Mouse (Mus musculus) heart, embryonic 12.5 days (tissue): ENCODE measurements around the gene 4933405L10Rik. TPM values are rescaled to one million over a fixed set of nuclear protein-coding genes. Genes with fewer than 3 reads are reported as not detected.

Experiments used
- ATAC-seq: fragments of 200-750 bp; cut with Nextera tagmentation; 2 replicates; pipeline ENCODE4 v1.8.0; 2017; ENCODE audit warnings: moderate TSS enrichment, moderate library complexity; ENCODE audit not compliant: insufficient number of reproducible peaks, low FRiP score
- H3K27ac ChIP-seq: fragments of 300-500 bp; sonication (generic); 2 replicates; pipeline ENCODE4 v1.5.1; 2016; ENCODE audit warnings: mild to moderate bottlenecking, moderate library complexity; ENCODE audit not compliant: poor library complexity, severe bottlenecking
- H3K27me3 ChIP-seq: fragments of 300-500 bp; sonication (generic); replicated peaks from 2 replicates; pipeline ENCODE4 v1.6.1; 2016; ENCODE audit warnings: mild to moderate bottlenecking, moderate library complexity
- H3K36me3 ChIP-seq: fragments of 300-500 bp; sonication (generic); 2 replicates; pipeline ENCODE4 v1.6.1; 2016; ENCODE audit warnings: mild to moderate bottlenecking, moderate library complexity
- H3K4me1 ChIP-seq: fragments of 300-500 bp; sonication (generic); replicated peaks from 2 replicates; pipeline ENCODE4 v1.6.1; 2016; ENCODE audit warnings: mild to moderate bottlenecking
- H3K4me2 ChIP-seq: fragments of 300-500 bp; sonication (generic); 2 replicates; pipeline ENCODE4 v1.6.1; 2016; ENCODE audit warnings: mild to moderate bottlenecking, moderate library complexity
- H3K4me3 ChIP-seq: fragments of 300-500 bp; sonication (generic); 2 replicates; pipeline ENCODE4 v1.5.1; 2016; ENCODE audit warnings: mild to moderate bottlenecking
- H3K9ac ChIP-seq: fragments of 300-500 bp; sonication (generic); 2 replicates; pipeline ENCODE4 v1.6.1; 2016; ENCODE audit warnings: mild to moderate bottlenecking, moderate library complexity
- H3K9me3 ChIP-seq: fragments of 300-500 bp; sonication (generic); replicated peaks from 2 replicates; pipeline ENCODE4 v1.6.1; 2016; ENCODE audit warnings: mild to moderate bottlenecking, moderate library complexity
- WGBS: fragments of 180-500 bp; shearing (Covaris S2); methylation state at CpG from one replicate; pipeline ENCODE4 v1.1.7; 2016; 5-methylcytosine and 5-hydroxymethylcytosine counted together
- polyA plus RNA-seq: library from polyadenylated mRNA; unstranded; fragments of >200 nt; fragmentation: Nextera tagmentation; extraction: Ambion mirVana; gene quantifications from 2 replicates; pipeline ENCODE4 v1.2.1, GENCODE M21; 2016

4933405L10Rik gene
- polyA plus RNA-seq, 1 experiment from 2014 or later, result not detected

DNA sequence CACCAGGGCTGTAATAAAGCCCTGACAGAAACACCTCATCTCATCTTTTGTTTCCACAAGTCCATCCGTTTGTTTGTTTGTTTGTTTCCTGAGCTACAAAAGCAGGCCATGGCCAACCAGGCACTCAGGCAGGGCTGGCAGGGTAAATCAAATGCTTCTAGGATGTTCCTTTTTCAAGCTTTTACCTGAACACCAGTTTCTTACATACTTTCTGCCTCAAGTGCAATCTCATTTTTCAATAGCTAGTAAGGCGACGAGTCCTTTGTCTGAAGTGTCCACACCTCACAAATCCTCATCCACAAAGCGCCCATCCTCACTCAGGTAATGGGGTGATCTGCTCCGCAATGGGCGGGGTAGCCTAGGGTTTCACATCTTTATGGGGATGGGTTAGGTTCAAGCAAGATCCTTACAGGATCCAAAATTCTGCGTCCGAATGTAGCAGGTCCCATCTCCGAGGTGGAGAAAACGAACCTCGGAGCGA is 50.4 kb downstream of the 4933405L10Rik start:
- WGBS, result 3% methylated on average over 12 of the region's 12 CpGs
- Histone ChIP-seq H3K4me1 (peaks cover 11% of the 10 kb centered on the region), H3K9ac (peak overlapping the region; percentile 93), H3K27ac (peak overlapping the region; percentile 78; the same call in 1 of the 2 replicates), H3K4me2 (peak overlapping the region; percentile 79), H3K9me3 (no peaks in the 10 kb centered on the region), H3K4me3 (peak overlapping the region; percentile 99), H3K36me3 (no peaks in the 10 kb centered on the region), H3K27me3 (no peaks in the 10 kb centered on the region)
- ATAC-seq, result peak; percentile 19

DNA sequence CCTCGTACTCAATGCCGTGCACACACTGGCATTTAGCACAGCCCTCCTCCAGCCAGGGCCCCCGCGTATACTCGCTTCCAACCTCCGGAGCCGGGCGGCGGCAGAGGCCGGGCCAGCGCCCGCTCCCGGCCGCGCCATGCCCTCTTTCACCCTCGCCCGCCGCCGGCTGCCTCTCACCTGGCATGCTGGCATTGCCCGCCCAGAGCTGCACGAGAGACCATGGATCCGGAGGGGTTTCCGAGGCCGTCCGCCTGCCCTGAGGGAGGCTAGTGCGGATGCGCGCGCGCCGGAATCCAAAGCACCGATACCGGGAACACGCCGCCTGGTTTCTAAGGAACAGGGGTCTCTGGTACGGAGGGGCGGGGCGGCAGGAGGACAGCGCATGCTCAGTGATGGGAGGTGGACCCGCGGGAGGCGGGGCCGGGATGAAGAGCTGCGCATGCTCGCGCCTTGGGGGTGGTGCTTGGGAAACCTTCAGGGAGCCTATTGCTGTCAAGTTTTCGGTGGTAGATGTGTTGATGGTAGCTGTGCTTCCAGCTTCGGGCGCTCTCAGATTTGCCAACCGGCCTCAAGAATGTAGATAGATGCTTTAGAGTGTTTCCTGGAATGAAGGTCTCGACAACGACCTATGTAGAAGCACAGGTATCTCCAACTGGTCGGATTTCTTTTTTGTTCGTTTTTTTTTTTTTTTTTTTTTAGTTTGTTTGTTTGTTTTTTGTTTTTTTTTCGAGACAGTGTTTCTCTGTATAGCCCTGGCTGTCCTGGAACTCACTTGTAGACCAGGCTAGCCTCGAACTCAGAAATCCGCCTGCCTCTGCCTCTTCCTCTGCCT is 51.0 kb downstream of the 4933405L10Rik start, which contains the start of gene Gfod2:
Gene Gfod2 (minus strand): TSS at position 388 of the 832 bp plus-strand sequence.
- 3% methylated on average over 57 of the region's 57 CpGs for WGBS
- Histone ChIP-seq H3K4me2 (peak within 1 kb of the TSS; percentile 79), H3K9me3 (no peaks in the 10 kb centered on the region), H3K9ac (peak within 1 kb of the TSS; percentile 93), H3K36me3 (no peaks in the 10 kb centered on the region), H3K27ac (peak within 1 kb of the TSS; percentile 78), H3K4me3 (peak within 1 kb of the TSS; percentile 99), H3K4me1 (peaks cover 11% of the 10 kb centered on the region), H3K27me3 (no peaks in the 10 kb centered on the region)
- peak; percentile 96 for ATAC-seq

Other genes with a start within 250 kb of the 4933405L10Rik start
- 13.8 and 14.4 TPM in 2 replicates for gene Tppp3, start 236.1 kb upstream of the 4933405L10Rik start, polyA plus RNA-seq
- 23.1 and 23.3 TPM in 2 replicates for gene Zdhhc1, start 210.8 kb upstream of the 4933405L10Rik start, polyA plus RNA-seq
- gene Hsd11b2, start 188.9 kb upstream of the 4933405L10Rik start, polyA plus RNA-seq, result 1.7 and 1.9 TPM in 2 replicates
- 51.4 and 52.9 TPM in 2 replicates for gene Atp6v0d1, start 141.6 kb upstream of the 4933405L10Rik start, polyA plus RNA-seq
- 32.8 and 33.4 TPM in 2 replicates for gene Ripor1, start 102.4 kb upstream of the 4933405L10Rik start, polyA plus RNA-seq
- gene Ctcf, start 71.1 kb upstream of the 4933405L10Rik start, polyA plus RNA-seq, result 66.1 and 75.9 TPM in 2 replicates
- 0.51 and 0.64 TPM in 2 replicates for gene Agrp, start 70.3 kb upstream of the 4933405L10Rik start, polyA plus RNA-seq
- 0.45 and 0.54 TPM in 2 replicates for gene Carmil2, start 21.4 kb upstream of the 4933405L10Rik start, polyA plus RNA-seq
- gene Acd, start 6.6 kb upstream of the 4933405L10Rik start, polyA plus RNA-seq, result 37.6 and 38.1 TPM in 2 replicates
- 14.0 and 14.5 TPM in 2 replicates for gene Pard6a, start 6.5 kb upstream of the 4933405L10Rik start, polyA plus RNA-seq
- gene Enkd1, start 555 bp downstream of the 4933405L10Rik start, polyA plus RNA-seq, result 13.5 and 14.5 TPM in 2 replicates
- gene Gfod2, start 51.0 kb downstream of the 4933405L10Rik start, polyA plus RNA-seq, result 10.2 and 10.9 TPM in 2 replicates
- 11.0 and 11.3 TPM in 2 replicates for gene Ranbp10, start 119.7 kb downstream of the 4933405L10Rik start, polyA plus RNA-seq
- gene Tsnaxip1, start 120.1 kb downstream of the 4933405L10Rik start, polyA plus RNA-seq, result 0.14 and 0.15 TPM in 2 replicates
- 42.8 and 46.9 TPM in 2 replicates for gene Cenpt, start 145.6 kb downstream of the 4933405L10Rik start, polyA plus RNA-seq
- 53.8 and 59.3 TPM in 2 replicates for gene Thap11, start 147.5 kb downstream of the 4933405L10Rik start, polyA plus RNA-seq
- gene Nutf2, start 152.9 kb downstream of the 4933405L10Rik start, polyA plus RNA-seq, result 201 and 224 TPM in 2 replicates
- gene Edc4, start 173.2 kb downstream of the 4933405L10Rik start, polyA plus RNA-seq, result 42.2 and 43.9 TPM in 2 replicates
- 0.31 and 0.35 TPM in 2 replicates for gene Nrn1l, start 185.9 kb downstream of the 4933405L10Rik start, polyA plus RNA-seq
- 27.1 and 27.4 TPM in 2 replicates for gene Pskh1, start 192.8 kb downstream of the 4933405L10Rik start, polyA plus RNA-seq
- 0.73 and 1.1 TPM in 2 replicates for gene Ctrl, start 226.2 kb downstream of the 4933405L10Rik start, polyA plus RNA-seq
- gene Psmb10, start 230.8 kb downstream of the 4933405L10Rik start, polyA plus RNA-seq, result 45.2 and 49.1 TPM in 2 replicates
- gene Lcat, start 235.7 kb downstream of the 4933405L10Rik start, polyA plus RNA-seq, result 2.0 and 2.3 TPM in 2 replicates